Mouse (Mus musculus) liver, embryonic 14.5 days (tissue): Measurements from ENCODE around the gene Abr. TPM values are rescaled to one million over a fixed set of nuclear protein-coding genes. Genes with fewer than 3 reads are reported as not detected.

Experiments used
- ATAC-seq: fragments of 200-750 bp; cut with Nextera tagmentation; 2 replicates; pipeline ENCODE4 v1.8.0; 2017; ENCODE audit warnings: moderate number of reproducible peaks, mild to moderate bottlenecking, moderate library complexity; ENCODE audit not compliant: insufficient read depth
- DNase-seq, 3 experiments: peaks; one replicate each; pipeline ENCODE4 v3.0.0-alpha.2; 2012 to 2013; ENCODE audit warnings: low read depth in 3 of 3, low spot score in 3 of 3
- H3K27ac ChIP-seq: fragments of 300-500 bp; sonication (generic); 2 replicates; pipeline ENCODE4 v1.5.1; 2014; ENCODE audit warnings: moderate library complexity, mild to moderate bottlenecking, control low read depth, inconsistent platforms
- H3K27me3 ChIP-seq: fragments of 300-500 bp; sonication (generic); 2 replicates; pipeline ENCODE4 v1.6.1; 2014; ENCODE audit warnings: mild to moderate bottlenecking, low read length, moderate library complexity; ENCODE audit not compliant: control insufficient read depth, insufficient read depth
- H3K36me3 ChIP-seq: fragments of 300-500 bp; sonication (generic); replicated peaks from 2 replicates; pipeline ENCODE4 v1.6.1; 2014; ENCODE audit warnings: low read depth; ENCODE audit not compliant: control insufficient read depth, insufficient read depth
- H3K4me1 ChIP-seq, 2 experiments: fragments of 200-500 bp in 1 of 2; fragments of 300-500 bp in 1 of 2; sonication (generic) in 1 of 2; replicated peaks; 2 replicates each; pipeline ENCODE4 v1.6.1; 2012 to 2014; ENCODE audit warnings: antibody characterized with exemption in 1 of 2, inconsistent platforms in 1 of 2, low read length in 1 of 2; ENCODE audit not compliant: control insufficient read depth in 2 of 2, insufficient read depth in 2 of 2
- H3K4me2 ChIP-seq: fragments of 300-500 bp; sonication (generic); 2 replicates; pipeline ENCODE4 v1.6.1; 2014; ENCODE audit warnings: low read depth, mild to moderate bottlenecking, control low read depth, moderate library complexity
- H3K4me3 ChIP-seq, 2 experiments: fragments of 200-500 bp in 1 of 2; fragments of 300-500 bp in 1 of 2; sonication (generic) in 1 of 2; 2 replicates each; pipeline ENCODE4 v1.5.1; 2012 to 2014; ENCODE audit warnings: low read depth in 2 of 2, low read length in 2 of 2, mild to moderate bottlenecking in 2 of 2, control low read depth in 1 of 2, inconsistent platforms in 1 of 2, moderate library complexity in 1 of 2; ENCODE audit not compliant: insufficient read depth in 1 of 2
- H3K9ac ChIP-seq: fragments of 300-500 bp; sonication (generic); replicated peaks from 2 replicates; pipeline ENCODE4 v1.6.1; 2014; ENCODE audit warnings: mild to moderate bottlenecking, control low read depth, moderate library complexity
- H3K9me3 ChIP-seq: fragments of 300-500 bp; sonication (generic); 2 replicates; pipeline ENCODE4 v1.6.1; 2016; ENCODE audit warnings: low read length, mixed read lengths; ENCODE audit not compliant: control insufficient read depth
- CTCF ChIP-seq: IDR thresholded peaks from 2 replicates; pipeline ENCODE4 v1.5.1; 2016; ENCODE audit warnings: antibody characterized with exemption, low read depth, control low read depth
- EP300 ChIP-seq: IDR thresholded peaks from 2 replicates; pipeline ENCODE4 v1.6.1; 2016; ENCODE audit warnings: antibody characterized with exemption, low read depth
- WGBS: fragments of 180-500 bp; shearing (Covaris S2); extraction: QIAGEN DNeasy Blood & Tissue Kit; methylation state at CpG from one replicate; pipeline ENCODE4 v1.1.7; 2014; ENCODE audit not compliant: insufficient replicate concordance; 5-methylcytosine and 5-hydroxymethylcytosine counted together
- polyA plus RNA-seq, 2 experiments: library from polyadenylated mRNA; depleted of rRNA in 1 of 2; stranded (reverse) in 1 of 2; unstranded in 1 of 2; fragments of >200 nt; fragmentation: Nextera tagmentation in 1 of 2; extraction: Ambion mirVana in 1 of 2; gene quantifications; 2 replicates each; pipeline versions ENCODE4 v1.2.1 to v1.2.3; 2012 to 2014

Abr gene
- polyA plus RNA-seq, 2 experiments: 2.3 to 3.3 TPM

DNA sequence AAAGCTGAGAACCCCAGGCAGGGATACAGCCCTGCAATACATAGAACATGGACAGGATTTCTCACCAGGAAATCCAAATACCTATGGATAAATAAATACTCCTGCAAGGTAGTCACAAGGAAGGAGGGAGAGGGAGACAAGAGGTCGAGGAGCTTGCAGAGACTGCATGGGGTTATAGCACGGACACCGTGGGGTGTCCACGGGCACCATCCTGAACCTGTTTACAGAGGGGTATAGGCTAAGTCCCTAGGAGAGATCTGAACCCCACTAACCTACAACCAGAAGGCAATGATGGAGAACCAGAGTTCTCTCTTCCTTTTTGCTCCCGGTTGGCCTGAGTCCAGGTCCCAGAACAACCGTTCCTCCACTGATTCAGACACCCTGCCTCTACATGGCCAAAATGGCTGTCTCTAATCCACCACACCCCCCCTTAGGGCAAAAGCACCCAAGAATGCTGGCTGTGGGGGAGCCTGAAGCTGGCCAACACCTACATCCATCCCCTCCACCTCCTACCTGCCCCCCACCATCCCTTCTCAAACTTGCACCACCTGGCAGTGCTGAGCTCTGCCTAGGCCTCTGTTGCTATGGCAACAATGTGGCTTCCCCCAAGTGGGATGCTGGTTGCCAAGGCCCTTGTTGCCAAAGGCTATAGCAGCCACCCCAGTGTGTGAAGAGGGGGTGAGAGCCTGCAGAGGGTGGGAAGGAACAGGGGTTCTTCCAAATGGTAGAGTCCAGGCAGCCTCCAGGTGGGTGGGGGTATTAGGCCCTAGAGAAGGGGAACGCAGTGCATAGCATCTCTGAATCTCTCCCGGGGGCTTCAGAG is 114.6 kb downstream of the Abr start:
- H3K4me2 ChIP-seq: no peak overlapping the region
- H3K9me3 ChIP-seq: no peaks in the 10 kb centered on the region
- H3K36me3 ChIP-seq: no peaks in the 10 kb centered on the region
- H3K9ac ChIP-seq: no peak overlapping the region
- H3K27me3 ChIP-seq: no peaks in the 10 kb centered on the region
- DNase-seq (no peak), ATAC-seq (no peak)
- no peak overlapping the region for H3K27ac ChIP-seq
- WGBS: 65% methylated on average over 8 of the region's 8 CpGs
- TF ChIP-seq CTCF (no peak), EP300 (no peak)
- H3K4me1 ChIP-seq: no peaks in the 10 kb centered on the region
- no peak overlapping the region for H3K4me3 ChIP-seq

DNA sequence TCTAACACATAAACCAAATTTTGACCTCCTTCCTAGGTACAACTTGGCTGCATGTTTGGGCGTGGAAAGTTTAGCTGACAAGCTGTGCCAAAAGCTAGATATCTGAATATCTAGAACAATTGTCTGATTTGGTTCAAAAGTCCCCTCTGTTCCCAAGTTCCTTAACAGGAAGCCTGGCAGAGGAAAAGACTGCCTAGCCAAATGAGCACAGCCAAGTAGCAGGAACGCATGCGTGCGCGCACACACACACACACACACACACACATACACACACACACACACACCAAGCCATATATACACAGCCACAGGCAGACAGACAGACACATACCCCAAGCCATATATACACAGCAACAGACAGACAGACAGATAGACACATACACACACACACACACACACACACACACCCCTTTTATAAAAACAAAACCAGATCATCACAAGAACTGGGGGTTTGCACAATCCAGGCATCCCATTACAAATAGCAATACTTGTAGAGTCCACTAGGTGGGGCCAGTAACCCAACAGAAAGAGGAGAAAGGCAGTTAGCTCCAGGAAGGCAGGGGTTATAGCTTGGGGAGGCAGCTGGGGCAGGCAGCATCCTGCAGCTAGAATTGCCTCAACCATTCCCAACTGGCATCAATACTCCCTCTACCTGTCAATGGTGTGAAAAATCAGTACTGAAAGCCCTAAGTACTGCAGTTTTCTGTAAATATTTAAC is 115.4 kb downstream of the Abr start:
- no peak overlapping the region for H3K27ac ChIP-seq
- ATAC-seq: no peak
- no peaks in the 10 kb centered on the region for H3K36me3 ChIP-seq
- peak in 1 of 3 experiments; percentile 30 for DNase-seq
- no peak overlapping the region for H3K4me2 ChIP-seq
- no peaks in the 10 kb centered on the region for H3K4me1 ChIP-seq
- no peaks in the 10 kb centered on the region for H3K27me3 ChIP-seq
- no peak overlapping the region for H3K9ac ChIP-seq
- TF ChIP-seq EP300 (no peak), CTCF (peak; percentile 79)
- WGBS: 68% methylated on average over 5 of the region's 5 CpGs
- no peaks in the 10 kb centered on the region for H3K9me3 ChIP-seq
- H3K4me3 ChIP-seq: no peak overlapping the region

DNA sequence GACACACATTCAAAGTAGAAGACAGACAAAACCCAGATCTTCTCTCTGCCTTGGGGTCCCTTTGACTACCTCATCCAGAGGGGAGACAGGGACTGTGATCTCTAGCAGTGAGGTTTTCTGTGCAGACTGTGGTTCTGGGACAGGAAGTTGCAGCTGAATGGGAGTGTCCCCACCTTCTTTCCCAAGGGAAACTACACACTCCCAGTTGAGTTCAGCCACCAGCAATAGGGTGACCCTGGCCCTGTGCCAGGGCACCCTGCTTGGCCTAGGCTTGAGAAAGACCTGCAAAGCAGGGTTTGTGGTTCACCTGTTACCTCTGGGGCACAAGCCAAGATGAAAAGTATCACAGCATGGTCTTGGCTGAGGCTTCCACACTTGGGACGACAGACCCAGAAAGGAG is 117.0 kb downstream of the Abr start:
- Histone ChIP-seq H3K27me3 (no peaks in the 10 kb centered on the region), H3K4me2 (no peak overlapping the region), H3K9ac (no peak overlapping the region), H3K4me1 (no peaks in the 10 kb centered on the region), H3K27ac (no peak overlapping the region), H3K9me3 (no peaks in the 10 kb centered on the region), H3K36me3 (no peaks in the 10 kb centered on the region), H3K4me3 (no peak overlapping the region)
- WGBS: 68% methylated on average over 1 of the region's 1 CpGs
- TF ChIP-seq EP300 (no peak), CTCF (no peak)
- DNase-seq: no peak
- no peak for ATAC-seq

DNA sequence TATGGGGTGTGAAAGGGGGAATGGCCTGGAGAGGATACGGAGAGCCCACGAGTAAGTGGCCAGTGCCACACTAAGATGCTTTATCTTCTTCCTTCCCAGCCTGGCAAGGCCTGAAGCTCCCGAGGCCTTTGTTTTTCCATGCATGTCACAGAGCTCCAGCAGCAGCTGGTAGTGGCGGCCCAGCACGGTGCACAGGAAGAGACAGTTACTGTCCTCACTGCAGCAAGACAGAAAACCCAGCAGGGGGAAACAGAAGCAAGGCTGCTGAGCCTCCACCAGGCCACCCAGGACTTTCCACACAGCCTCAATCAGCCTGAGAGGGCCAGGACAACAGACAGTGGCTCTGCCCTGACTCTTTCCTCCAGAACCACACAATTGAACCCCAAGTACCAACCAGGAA is 118.1 kb downstream of the Abr start:
- DNase-seq (no peak), ATAC-seq (no peak)
- Histone ChIP-seq H3K4me2 (no peak overlapping the region), H3K4me1 (no peaks in the 10 kb centered on the region), H3K27me3 (no peaks in the 10 kb centered on the region), H3K4me3 (no peak overlapping the region), H3K27ac (no peak overlapping the region), H3K9me3 (no peaks in the 10 kb centered on the region), H3K9ac (no peak overlapping the region), H3K36me3 (no peaks in the 10 kb centered on the region)
- 44% methylated on average over 5 of the region's 5 CpGs for WGBS
- no peak for TF ChIP-seq EP300
- no peak for TF ChIP-seq CTCF

DNA sequence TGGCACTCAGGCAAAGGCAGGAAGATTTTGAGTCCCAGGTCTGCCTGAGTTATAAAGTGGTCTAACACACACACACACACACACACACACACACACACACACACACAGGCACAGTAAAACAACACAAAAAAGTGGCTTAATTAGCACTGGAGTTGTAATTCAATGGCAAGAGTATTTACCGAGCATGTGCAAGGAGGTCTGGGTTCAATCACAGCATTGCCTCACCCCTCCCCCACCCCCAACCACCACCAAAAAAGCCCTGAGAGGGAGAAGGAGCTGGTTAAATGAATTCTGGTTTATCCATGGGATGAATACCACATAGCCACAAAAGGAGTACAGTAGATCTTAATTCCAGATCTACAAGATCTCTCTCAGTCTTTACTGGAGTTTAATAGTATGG is 122.1 kb downstream of the Abr start:
- TF ChIP-seq EP300 (no peak), CTCF (no peak)
- no peak for ATAC-seq
- Histone ChIP-seq H3K36me3 (no peaks in the 10 kb centered on the region), H3K4me3 (no peak overlapping the region), H3K9me3 (no peaks in the 10 kb centered on the region), H3K4me2 (no peak overlapping the region), H3K27ac (no peak overlapping the region), H3K4me1 (no peaks in the 10 kb centered on the region), H3K27me3 (peaks cover 4% of the 10 kb centered on the region), H3K9ac (no peak overlapping the region)
- WGBS: 50% methylated on average over 1 of the region's 1 CpGs
- DNase-seq: no peak
